Mouse (Mus musculus) right cerebral cortex, adult 2 months (tissue): ENCODE data around the gene Iqcd.

Experiments used
- DNase-seq, 2 experiments: peaks; one replicate each; pipeline ENCODE4 v3.0.0; 2021 to 2022; ENCODE audit warnings: low spot score in 2 of 2

The Iqcd gene

DNA sequence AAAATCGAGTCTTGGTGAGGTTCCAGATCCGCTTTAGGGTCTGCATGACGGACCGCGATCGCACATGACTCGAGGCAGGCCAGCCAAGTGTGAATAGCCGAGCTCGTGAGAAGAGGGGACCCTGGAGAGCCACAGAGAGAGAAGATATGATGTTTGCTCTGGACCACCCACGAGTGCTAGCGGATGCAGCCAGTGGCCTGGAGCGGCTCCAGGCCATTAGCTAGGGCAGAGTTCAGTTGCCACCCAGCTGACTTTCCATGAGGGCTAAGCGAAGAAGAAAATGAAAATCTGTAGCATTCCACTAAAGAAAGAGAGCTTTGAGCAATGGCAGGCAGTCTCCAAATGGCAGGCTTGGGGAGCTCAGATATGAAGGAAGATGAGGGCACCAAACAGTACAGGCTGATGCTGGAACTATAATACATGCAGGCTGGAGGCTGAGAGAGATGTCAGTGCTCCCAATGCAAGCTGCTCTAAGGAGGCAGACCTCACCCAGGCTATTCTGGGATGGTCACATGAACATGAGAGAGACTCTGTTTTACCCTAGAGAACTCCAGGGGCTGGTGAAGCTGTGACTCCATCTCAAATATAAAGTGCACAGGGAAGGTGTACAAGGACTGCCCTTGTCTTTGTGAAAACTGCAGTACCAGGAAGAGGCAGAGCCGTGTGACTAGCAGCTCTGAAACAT, 17.6 kb upstream of the Iqcd start:
- no peak for DNase-seq

DNA sequence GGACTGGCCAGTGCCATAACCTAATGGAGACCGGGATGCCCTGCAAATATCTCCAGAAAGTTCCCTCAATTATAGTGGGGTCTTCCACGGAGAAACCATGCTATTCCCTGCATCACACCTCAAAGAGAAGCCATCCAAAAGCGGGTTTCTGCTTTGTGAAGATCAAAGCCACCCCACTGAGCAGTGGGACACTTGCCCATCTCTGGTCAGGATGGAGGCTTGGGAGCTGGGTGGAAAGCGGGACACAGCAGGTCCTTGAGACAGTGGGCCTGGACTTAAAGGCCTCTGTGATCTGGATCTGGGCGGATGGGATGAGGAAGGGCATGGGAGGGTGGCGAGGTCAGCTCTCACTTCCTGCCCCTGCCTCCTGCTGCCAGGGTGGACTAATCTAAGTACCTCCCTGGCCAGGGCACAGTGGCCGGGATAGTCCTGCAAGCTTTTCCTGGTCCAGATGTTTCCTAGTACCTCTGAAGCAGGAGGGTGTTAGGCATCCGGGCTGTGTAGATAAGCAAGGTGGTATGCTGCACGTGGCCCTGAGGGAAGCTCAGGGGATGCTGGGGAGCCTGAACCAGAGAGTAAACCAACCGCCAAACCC, 14.2 kb upstream of the Iqcd start:
- no peak for DNase-seq

DNA sequence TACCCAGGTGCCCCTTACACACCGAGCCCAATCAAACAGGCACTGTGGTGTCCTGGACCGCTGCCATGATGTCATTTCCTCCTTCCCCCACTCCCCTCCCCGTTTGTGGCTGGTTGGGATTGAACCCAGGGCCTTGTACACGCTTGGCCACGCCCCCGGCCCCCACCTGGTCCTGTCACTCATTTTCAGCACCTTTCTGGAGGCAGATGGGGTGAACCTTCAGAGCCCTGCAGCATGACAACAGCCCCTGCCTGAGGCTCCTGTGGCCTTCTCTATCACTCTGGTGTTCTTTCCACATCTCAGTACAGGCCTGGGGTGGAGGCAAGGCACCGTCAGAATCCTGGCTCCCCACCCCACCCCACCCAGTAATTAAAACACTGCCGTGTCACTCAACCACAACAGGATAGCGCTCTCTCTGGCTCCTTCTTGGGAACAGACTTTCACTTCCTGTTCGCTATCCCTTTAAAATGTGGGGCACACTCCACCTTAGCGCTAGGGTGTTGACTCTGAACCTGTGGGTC, 12.0 kb upstream of the Iqcd start:
- DNase-seq, result no peak

GRCm38 (mm10) chr5:120577935-120578441, 10.8 kb upstream of the Iqcd start:
- DNase-seq, result no peak

GRCm38 (mm10) chr5:120578504-120579081, 10.2 kb upstream of the Iqcd start:
- no peak for DNase-seq

DNA sequence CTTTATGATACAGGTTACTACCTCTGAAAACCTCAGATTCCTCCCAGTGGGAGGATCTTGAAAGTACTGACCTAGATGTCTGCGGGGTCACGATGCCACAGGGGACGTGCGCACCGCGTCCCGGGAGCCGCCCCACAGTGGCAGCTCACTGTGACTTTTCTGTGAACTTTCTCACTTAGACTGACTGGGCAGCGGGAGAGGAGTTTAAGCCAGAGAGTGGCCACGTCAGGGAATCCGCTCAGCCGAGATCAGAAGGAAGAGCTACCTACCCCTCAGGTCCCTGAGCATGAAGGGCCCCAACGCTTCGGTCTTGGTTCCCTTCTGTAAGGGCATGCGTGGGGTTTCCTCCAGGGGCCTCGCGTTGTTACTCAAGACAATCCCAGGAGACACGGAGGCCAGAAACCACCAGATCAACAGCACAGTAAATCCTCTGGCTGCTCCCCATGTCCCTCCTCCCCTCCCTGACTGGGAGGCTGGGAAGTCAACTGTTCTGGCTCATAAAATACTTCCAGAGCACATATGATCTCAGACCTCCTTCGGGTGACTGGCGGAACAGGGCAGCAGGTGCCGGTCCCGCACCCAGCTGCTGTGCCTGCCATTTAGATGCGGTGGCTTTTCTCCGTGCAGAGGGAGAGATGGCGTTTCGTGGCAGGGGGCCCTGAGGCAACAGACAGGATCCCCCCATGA, 9.5 kb upstream of the Iqcd start:
- DNase-seq, result no peak

- no peak for DNase-seq
These were observed 8.8 kb upstream of the Iqcd start for GRCm38 (mm10) chr5:120579898-120580626.

GRCm38 (mm10) chr5:120582002-120582401, 6.8 kb upstream of the Iqcd start:
- DNase-seq, result no peak

- no peak for DNase-seq
These were observed 5.3 kb upstream of the Iqcd start for GRCm38 (mm10) chr5:120583511-120583910.

DNA sequence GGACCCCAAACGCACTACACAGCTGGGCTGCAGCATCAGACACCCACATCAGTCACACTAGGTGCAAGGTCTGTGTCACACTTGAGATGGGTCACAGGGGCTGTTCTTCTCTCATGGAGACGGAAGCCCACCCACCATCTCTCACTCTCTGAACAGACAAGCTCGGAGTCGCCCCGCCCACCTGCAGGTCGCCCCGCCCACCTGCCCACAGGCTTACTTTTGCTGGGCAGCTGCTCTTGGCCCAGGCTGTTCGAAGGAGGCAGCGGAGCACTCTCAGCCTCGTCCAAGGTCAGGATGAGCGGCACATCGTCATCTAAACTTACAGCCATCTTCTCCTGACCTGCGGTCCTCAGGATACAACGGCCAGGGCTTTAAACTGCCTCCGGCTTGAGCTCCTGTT, 3.8 kb upstream of the Iqcd start:
- DNase-seq, result no peak

DNA sequence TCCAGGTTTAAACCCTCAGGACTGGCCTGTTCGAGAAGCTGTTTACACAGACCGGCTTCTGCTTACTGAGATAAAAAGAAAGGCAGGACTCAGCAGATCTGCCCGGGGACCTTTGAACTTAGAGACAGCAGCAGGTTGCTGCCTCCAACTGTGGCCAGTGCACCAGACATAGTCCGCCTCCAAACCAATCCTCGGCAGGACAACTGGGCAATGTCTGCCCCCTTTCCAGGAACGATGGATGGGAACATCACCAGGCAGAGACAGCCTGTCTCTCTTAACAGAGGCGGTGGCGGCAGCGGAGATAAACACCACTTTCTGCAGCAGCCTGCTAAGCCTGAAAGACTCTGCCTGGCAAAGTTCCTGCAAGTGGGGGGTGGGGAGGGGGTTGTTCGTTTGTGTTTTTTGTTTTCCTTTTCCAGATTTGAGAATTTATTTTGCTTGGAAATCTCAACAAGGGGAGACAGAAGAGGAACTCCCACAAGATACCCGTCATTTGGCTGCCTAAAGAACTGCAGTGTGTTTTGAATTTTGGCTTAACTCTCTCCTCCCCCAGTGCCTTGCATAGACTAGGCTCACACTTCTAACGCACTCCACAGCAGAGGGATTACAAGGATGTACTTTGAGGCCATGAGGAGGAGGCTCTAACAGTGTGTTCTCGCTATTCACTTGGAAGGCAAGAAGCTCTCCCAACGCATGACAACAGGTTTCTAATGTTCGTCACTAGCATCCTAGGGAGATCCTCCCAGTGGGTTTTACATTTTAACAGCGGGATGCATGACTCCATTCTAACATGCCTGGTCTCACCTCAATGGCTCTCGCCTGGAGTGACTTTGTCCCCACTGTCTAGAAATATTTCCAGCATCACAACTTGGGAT, 1.8 kb upstream of the Iqcd start:
- DNase-seq, result peak; percentile 44 to 53

- DNase-seq, result no peak
These were observed 1.2 kb upstream of the Iqcd start for GRCm38 (mm10) chr5:120587616-120587926.

DNA sequence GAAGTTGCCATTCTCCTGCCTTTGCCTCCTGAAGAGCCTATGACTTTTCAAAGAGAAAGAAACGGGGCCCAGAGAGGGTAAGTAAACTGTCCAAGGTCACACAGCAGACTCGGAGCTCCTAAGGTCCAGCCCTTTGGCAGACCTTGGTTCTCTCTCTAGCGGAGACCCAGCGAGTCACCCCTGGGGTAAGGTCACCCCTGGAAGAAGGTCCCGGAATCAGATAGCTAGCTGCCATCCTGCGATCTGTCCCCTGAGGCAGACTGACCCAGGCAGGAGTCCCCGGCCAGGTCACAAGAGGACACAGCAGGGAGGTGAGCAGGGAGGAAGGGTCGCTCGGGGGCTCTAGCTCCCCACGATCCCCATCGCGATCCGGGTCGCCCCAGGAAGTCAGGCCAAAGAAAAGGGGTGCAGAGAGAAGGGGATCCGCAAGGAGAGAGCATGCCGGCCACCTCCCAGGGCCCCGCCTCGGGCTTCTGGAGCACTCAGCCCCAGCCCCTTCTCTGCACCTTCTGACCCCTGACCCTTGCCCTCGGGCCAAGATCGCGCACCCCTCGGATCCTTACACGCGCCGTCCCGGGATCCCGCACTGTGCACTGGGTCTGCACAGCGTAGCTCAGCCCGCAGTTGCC, 762 bp upstream of the Iqcd start:
- no peak for DNase-seq

DNA sequence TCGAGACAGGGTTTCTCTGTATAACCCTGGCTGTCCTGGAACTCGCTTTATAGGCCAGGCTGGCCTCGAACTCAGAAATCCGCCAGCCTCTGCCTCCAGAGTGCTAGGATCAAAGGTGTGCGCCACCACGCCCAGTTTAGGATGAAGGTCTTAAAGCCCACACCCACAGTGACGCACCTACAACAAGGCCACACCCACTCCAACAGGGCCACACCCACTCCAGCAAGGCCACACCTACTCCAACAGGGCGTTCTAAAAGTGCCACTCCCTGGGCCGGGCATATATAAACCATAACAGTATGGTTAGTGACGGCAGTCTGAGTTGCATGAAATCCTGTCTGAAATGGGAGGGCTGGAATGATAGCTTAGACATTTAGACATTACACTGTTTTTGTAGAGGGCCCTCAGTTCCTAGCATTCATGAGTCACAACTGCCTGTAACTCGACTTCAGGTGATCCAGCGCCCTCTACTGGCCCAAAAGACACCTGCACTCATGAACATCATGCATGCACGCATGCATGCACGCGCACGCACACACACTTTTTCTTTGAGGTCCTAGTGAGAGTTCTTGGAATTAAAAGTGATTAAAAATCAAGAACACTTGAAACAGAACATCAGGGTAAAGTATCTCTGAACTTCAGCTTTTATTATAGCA, 1.7 kb downstream of the Iqcd start:
- DNase-seq, result no peak

- DNase-seq, result no peak
These were observed 3.3 kb downstream of the Iqcd start for GRCm38 (mm10) chr5:120592141-120592540.

GRCm38 (mm10) chr5:120594485-120594884, 5.7 kb downstream of the Iqcd start:
- DNase-seq, result no peak

- no peak for DNase-seq
These were observed 10.8 kb downstream of the Iqcd start for GRCm38 (mm10) chr5:120599625-120600024.

DNA sequence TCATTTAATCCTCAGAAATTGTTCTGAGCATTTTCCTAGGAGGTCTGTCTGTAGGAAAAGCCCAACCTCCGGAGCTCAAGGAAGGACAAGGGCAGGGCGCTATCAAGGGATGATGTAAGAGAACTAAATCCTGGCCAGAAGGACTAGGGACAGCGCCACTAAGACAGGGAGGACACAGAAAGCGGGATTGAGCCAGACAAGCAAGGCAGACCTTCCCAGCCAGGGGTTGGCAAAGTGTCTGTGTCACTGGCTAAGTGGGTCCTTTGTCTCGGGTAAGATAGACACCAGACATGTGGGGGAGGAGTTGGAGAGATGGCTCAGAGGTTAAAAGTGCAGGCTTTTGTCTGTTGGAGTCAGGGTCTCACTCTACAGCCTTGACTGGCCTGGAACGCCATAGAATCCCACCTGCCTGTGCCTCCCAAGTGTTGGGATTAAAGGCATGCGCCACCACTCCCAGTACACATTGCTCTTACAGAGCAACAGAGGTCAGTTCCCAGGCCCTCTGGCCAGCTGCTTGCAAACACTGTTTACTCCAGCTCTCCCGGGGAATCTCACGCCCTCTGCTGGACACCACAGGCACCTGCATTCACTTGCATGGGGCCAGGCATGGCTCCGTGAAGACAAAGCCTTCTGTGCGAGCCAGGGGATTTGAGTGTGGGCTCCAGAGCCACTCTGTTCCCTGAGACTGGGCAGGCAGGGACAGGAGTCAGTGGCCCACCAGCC, 12.3 kb downstream of the Iqcd start:
- no peak for DNase-seq

- DNase-seq, result no peak
These were observed 13.4 kb downstream of the Iqcd start for GRCm38 (mm10) chr5:120602210-120602609.
